Mouse (Mus musculus) midbrain, embryonic 14.5 days (tissue): ENCODE results near the gene Slc6a1. TPM values are rescaled to one million over a fixed set of nuclear protein-coding genes. Genes with fewer than 3 reads are reported as not detected.
A peak's percentile ranks its signal among the peaks of the same experiment; 100 is the strongest.

Experiments used
- ATAC-seq: fragments of 200-750 bp; cut with Nextera tagmentation; 2 replicates; pipeline ENCODE4 v1.8.0; 2017; ENCODE audit warnings: moderate number of reproducible peaks, moderate library complexity; ENCODE audit not compliant: low FRiP score, low TSS enrichment
- DNase-seq: peaks from one replicate; pipeline ENCODE4 v3.0.0-alpha.2; 2015
- H3K27ac ChIP-seq: fragments of 300-500 bp; sonication (generic); replicated peaks from 2 replicates; pipeline ENCODE4 v1.5.1; 2014; ENCODE audit warnings: mild to moderate bottlenecking, low read depth, low read length, moderate library complexity
- H3K27me3 ChIP-seq: fragments of 300-500 bp; sonication (generic); 2 replicates; pipeline ENCODE4 v1.6.1; 2014; ENCODE audit warnings: low read length, control low read depth, mixed read lengths; ENCODE audit not compliant: control insufficient read depth, insufficient read depth
- H3K36me3 ChIP-seq: fragments of 300-500 bp; sonication (generic); 2 replicates; pipeline ENCODE4 v1.6.1; 2014; ENCODE audit warnings: low read length, control low read depth; ENCODE audit not compliant: control insufficient read depth, insufficient read depth
- H3K4me1 ChIP-seq: fragments of 300-500 bp; sonication (generic); 2 replicates; pipeline ENCODE4 v1.6.1; 2014; ENCODE audit warnings: mild to moderate bottlenecking, antibody characterized with exemption, low read length, control low read depth; ENCODE audit not compliant: control insufficient read depth, insufficient read depth
- H3K4me2 ChIP-seq: fragments of 300-500 bp; sonication (generic); 2 replicates; pipeline ENCODE4 v1.6.1; 2014; ENCODE audit warnings: mild to moderate bottlenecking, low read length, moderate library complexity
- H3K4me3 ChIP-seq: fragments of 300-500 bp; sonication (generic); replicated peaks from 2 replicates; pipeline ENCODE4 v1.5.1; 2014; ENCODE audit warnings: low read depth, low read length
- H3K9ac ChIP-seq: fragments of 300-500 bp; sonication (generic); replicated peaks from 2 replicates; pipeline ENCODE4 v1.6.1; 2014; ENCODE audit warnings: mild to moderate bottlenecking, low read length, moderate library complexity
- H3K9me3 ChIP-seq: fragments of 300-500 bp; sonication (generic); 2 replicates; pipeline ENCODE4 v1.6.1; 2016; ENCODE audit warnings: low read length, control low read depth, mixed read lengths; ENCODE audit not compliant: control insufficient read depth
- WGBS: fragments of 180-500 bp; shearing (Covaris S2); extraction: QIAGEN DNeasy Blood & Tissue Kit; methylation state at CpG from one replicate; pipeline ENCODE4 v1.1.7; 2014; 5-methylcytosine and 5-hydroxymethylcytosine counted together
- polyA plus RNA-seq: library from polyadenylated mRNA; unstranded; fragments of >200 nt; fragmentation: Nextera tagmentation; extraction: Ambion mirVana; gene quantifications from 2 replicates; pipeline ENCODE4 v1.2.1, GENCODE M21; 2014

The Slc6a1 gene
- polyA plus RNA-seq, result 116 and 125 TPM in 2 replicates

GRCm38 (mm10) chr6:114282469-114283277, at the start of gene Slc6a1:
Slc6a1 (plus strand) TSS chr6:114282635.
- under 1% methylated on average over 51 of the region's 51 CpGs for WGBS

GRCm38 (mm10) chr6:114238892-114239644, 43.4 kb upstream of the Slc6a1 start:
- H3K36me3 ChIP-seq, result no peaks in the 10 kb centered on the region
- peak overlapping the region; percentile 55 for H3K27ac ChIP-seq
- ATAC-seq (peak; percentile 55; the same call in 1 of the 2 replicates), DNase-seq (peak; percentile 70)
- no peaks in the 10 kb centered on the region for H3K27me3 ChIP-seq
- no peaks in the 10 kb centered on the region for H3K9me3 ChIP-seq
- no peak overlapping the region for H3K9ac ChIP-seq
- H3K4me1 ChIP-seq, result peaks cover 24% of the 10 kb centered on the region
- H3K4me2 ChIP-seq, result no peak overlapping the region
- H3K4me3 ChIP-seq, result no peak overlapping the region
- 18% methylated on average over 6 of the region's 6 CpGs for WGBS

More at GRCm38 (mm10) chr6:114282469-114283277, at the start of gene Slc6a1:
- Histone ChIP-seq H3K4me1 (peaks cover 33% of the 10 kb centered on the region), H3K36me3 (no peaks in the 10 kb centered on the region), H3K4me2 (peak within 1 kb of the TSS; percentile 64), H3K27ac (peak within 1 kb of the TSS; percentile 87), H3K4me3 (peak within 1 kb of the TSS; percentile 71), H3K27me3 (no peaks in the 10 kb centered on the region), H3K9ac (peak within 1 kb of the TSS; percentile 86), H3K9me3 (no peaks in the 10 kb centered on the region)
- ATAC-seq, result peak; percentile 86
- peak; percentile 93 for DNase-seq

- H3K4me1 ChIP-seq, result no peaks in the 10 kb centered on the region
- H3K4me3 ChIP-seq, result no peak overlapping the region
- H3K27me3 ChIP-seq, result no peaks in the 10 kb centered on the region
- H3K4me2 ChIP-seq, result no peak overlapping the region
- no peaks in the 10 kb centered on the region for H3K9me3 ChIP-seq
- DNase-seq (no peak), ATAC-seq (no peak)
- no peaks in the 10 kb centered on the region for H3K36me3 ChIP-seq
- no peak overlapping the region for H3K27ac ChIP-seq
- no peak overlapping the region for H3K9ac ChIP-seq
- WGBS, result 72% methylated on average over 11 of the region's 11 CpGs
Measured at GRCm38 (mm10) chr6:114245665-114246064, 36.8 kb upstream of the Slc6a1 start.

GRCm38 (mm10) chr6:114250311-114250710, 32.1 kb upstream of the Slc6a1 start:
- H3K4me1 ChIP-seq, result no peaks in the 10 kb centered on the region
- H3K27ac ChIP-seq, result peak overlapping the region; percentile 15; the same call in 1 of the 2 replicates
- no peaks in the 10 kb centered on the region for H3K36me3 ChIP-seq
- no peaks in the 10 kb centered on the region for H3K9me3 ChIP-seq
- no peak overlapping the region for H3K4me3 ChIP-seq
- ATAC-seq (no peak; the same call in 1 of the 2 replicates), DNase-seq (peak; percentile 91)
- H3K27me3 ChIP-seq, result no peaks in the 10 kb centered on the region
- H3K4me2 ChIP-seq, result no peak overlapping the region
- WGBS, result 10% methylated on average over 5 of the region's 5 CpGs
- H3K9ac ChIP-seq, result no peak overlapping the region

GRCm38 (mm10) chr6:114254927-114255326, 27.5 kb upstream of the Slc6a1 start:
- ATAC-seq, result no peak
- Histone ChIP-seq H3K9ac (no peak overlapping the region), H3K4me2 (no peak overlapping the region), H3K4me1 (peaks cover 22% of the 10 kb centered on the region), H3K27ac (no peak overlapping the region), H3K9me3 (no peaks in the 10 kb centered on the region), H3K4me3 (no peak overlapping the region), H3K27me3 (no peaks in the 10 kb centered on the region), H3K36me3 (no peaks in the 10 kb centered on the region)
- no peak for DNase-seq
- 78% methylated on average over 14 of the region's 14 CpGs for WGBS

GRCm38 (mm10) chr6:114257762-114258361, 24.6 kb upstream of the Slc6a1 start:
- Histone ChIP-seq H3K4me1 (peaks cover 30% of the 10 kb centered on the region), H3K9ac (0 out of 2 replicates have a peak overlapping the region, but pooled peaks have one; percentile 9)
- ATAC-seq, result no peak

GRCm38 (mm10) chr6:114258661-114259193, 23.7 kb upstream of the Slc6a1 start:
- H3K4me3 ChIP-seq, result no peak overlapping the region
- DNase-seq (peak; percentile 56), ATAC-seq (no peak; the same call in 1 of the 2 replicates)
- H3K27ac ChIP-seq, result peak overlapping the region; percentile 75
- no peaks in the 10 kb centered on the region for H3K9me3 ChIP-seq
- H3K4me1 ChIP-seq, result peaks cover 32% of the 10 kb centered on the region
- no peaks in the 10 kb centered on the region for H3K36me3 ChIP-seq
- WGBS, result 26% methylated on average over 3 of the region's 3 CpGs
- no peaks in the 10 kb centered on the region for H3K27me3 ChIP-seq
- H3K4me2 ChIP-seq, result no peak overlapping the region
- H3K9ac ChIP-seq, result no peak overlapping the region

More at GRCm38 (mm10) chr6:114257762-114258361, 24.6 kb upstream of the Slc6a1 start:
- peak overlapping the region; percentile 75 for H3K27ac ChIP-seq
- WGBS, result 80% methylated on average over 1 of the region's 1 CpGs
- no peaks in the 10 kb centered on the region for H3K36me3 ChIP-seq
- no peak overlapping the region for H3K4me3 ChIP-seq
- no peak overlapping the region for H3K4me2 ChIP-seq
- H3K9me3 ChIP-seq, result no peaks in the 10 kb centered on the region
- H3K27me3 ChIP-seq, result no peaks in the 10 kb centered on the region
- DNase-seq, result peak; percentile 74

- peaks cover 37% of the 10 kb centered on the region for H3K4me1 ChIP-seq
- ATAC-seq (peak; percentile 48; the same call in 1 of the 2 replicates), DNase-seq (peak; percentile 55)
- H3K27ac ChIP-seq, result no peak overlapping the region
- H3K4me2 ChIP-seq, result no peak overlapping the region
- no peaks in the 10 kb centered on the region for H3K36me3 ChIP-seq
- H3K9me3 ChIP-seq, result no peaks in the 10 kb centered on the region
- no peak overlapping the region for H3K4me3 ChIP-seq
- no peak overlapping the region for H3K9ac ChIP-seq
- no peaks in the 10 kb centered on the region for H3K27me3 ChIP-seq
- WGBS, result 54% methylated on average over 6 of the region's 6 CpGs
Measured at GRCm38 (mm10) chr6:114261609-114262008, 20.8 kb upstream of the Slc6a1 start.
